Mouse (Mus musculus): ENCODE data around the gene Dgkz.
A peak's percentile ranks its signal among the peaks of the same experiment; 100 is the strongest.

Dgkz gene

DNA sequence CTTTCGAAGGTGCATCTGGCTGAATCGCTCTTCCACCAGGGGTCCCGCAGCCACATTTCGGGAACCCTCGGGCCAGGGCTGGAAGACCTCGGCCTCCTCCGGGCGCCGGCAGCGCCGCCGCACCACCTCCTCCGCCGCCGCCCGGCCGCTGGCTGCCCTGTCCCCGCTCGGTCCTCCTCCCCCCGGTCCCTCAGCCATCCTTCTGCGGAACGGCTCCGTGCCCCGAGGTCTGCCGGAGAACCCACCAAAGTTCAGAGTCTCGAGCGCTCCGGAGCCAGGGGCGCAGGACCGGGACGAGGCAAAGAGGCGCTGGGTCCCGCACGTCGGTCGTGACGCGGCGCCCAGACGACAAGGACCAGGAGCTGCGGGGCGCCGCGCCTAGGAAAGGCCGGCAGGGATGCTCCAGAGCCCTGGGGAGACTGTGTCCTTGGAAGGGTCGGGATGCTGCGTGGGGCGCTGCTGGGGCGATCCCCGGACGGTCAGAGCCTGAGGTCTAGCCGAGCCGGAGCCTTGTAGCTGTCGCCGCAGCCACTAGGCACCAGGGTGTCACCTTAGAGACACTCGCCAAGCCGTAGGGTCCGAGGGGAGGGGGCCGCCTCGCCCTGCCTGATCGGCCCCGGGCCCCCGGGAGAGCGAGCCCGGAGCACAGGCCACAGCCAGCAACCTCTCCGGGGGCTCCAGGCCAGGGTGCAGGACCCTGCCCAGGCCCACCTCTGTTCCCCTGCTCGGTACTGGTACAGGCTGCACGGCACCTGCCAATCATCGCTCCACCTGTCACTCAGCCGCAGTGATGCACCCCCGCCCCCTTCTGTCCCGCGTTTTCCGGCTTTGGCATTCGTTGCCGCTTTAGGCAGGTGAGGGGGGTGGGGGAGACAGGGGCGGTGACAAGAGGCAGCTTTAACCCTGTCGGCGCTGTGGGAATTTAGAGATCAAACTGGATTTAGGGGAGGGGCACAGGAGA is at the start of gene Dgkz:
Dgkz (minus strand) TSS at position 284 of the 961 bp plus-strand sequence.
- DNase-seq (ENCODE audit: low spot score in 2 of 2), result no peak

DNA sequence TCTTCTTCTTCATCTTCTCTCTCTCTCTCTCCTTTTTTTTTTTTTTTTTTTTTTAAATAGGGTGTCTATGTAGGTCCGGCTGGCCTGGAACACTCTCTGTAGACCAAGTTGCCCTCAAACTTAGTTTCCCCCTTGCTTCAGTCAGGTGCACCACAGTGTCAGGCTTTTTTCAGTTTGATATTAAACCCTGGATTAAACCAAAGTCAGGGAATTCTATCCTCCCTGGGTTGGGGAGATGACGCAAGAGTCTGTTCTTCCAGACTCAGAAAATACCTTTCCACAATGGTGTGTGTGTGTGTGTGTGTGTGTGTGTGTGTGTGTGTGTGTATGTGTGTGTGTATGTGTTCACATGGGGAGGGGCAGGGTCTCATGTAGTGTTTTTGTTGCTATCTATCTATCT is 49.5 kb upstream of the Dgkz start:
- no peak for DNase-seq (ENCODE audit: low spot score in 2 of 2)

DNA sequence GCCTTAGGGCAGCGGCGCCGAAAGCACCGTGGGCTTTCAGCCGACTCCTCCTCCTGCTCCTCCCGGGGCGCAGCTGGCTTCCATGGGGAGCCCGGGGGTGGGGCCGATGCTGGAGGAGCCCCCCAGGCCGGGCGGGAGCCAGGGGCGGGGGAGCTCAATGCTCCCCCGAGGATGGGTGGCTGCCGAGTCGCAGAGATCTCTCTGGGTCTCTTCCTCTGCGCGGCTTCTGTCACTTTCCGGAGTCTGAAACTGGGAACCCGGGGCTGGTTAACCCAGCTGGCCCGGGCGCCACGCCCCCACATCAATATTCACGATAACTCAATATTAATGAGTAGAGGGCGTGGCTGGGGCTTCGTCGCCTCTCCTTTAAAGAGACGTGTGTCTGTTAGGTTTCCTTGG is 48.6 kb upstream of the Dgkz start, which contains the start of gene Creb3l1:
Creb3l1 (minus strand) TSS at position 229 of the 399 bp plus-strand sequence.
- peak in 1 of 2 experiments; percentile 45 for DNase-seq (ENCODE audit: low spot score in 2 of 2)

DNA sequence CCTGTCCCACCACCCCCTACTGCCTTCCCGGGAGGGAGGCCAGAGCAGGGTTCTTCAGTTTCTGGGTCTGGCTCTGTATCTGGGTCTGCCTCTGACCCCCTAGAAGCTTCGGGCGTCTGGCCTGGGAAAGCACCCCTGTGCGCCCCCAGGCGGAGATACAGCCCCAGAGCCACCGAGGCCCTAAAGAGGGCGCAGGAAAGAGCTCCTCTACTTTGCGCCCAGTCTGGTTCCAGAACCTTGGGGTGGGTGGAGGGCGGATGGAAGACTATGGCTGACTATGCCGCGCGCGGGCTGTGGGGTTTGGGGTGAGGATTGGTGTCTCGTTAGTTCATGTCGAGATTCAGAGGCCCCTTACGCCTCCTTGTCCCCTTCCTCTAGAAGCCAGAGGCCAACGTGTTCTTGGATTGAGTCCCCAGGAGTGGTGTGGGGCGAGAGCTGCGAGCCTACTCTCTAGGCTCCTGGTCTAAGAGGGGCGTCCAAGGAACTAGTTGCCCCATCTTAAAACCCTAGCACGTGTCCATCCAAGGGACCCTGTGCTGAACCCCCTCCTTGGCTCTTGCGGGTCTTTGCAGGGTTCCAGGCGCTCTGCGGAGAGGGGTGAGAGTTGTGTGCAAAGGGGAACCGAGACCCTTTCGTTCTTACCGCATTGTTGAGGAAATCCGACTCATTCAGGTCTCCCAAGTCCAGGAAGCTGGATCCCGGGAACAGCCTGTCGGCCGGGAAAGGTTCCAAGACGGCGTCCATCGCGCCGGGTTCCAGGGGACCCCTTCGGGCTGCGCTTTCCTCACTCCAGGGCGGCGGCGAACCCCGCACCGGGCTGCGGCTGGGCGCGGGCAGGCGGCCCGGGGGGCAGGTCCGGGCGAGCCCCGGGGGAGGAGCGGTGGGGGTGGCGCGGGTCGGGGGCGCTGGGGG is 48.0 kb upstream of the Dgkz start:
- peak in 1 of 2 experiments; percentile 38 for DNase-seq (ENCODE audit: low spot score in 2 of 2)

GRCm38 (mm10) chr2:92020676-92021265 is 45.1 kb upstream of the Dgkz start:
- no peak for DNase-seq (ENCODE audit: low spot score in 2 of 2)

GRCm38 (mm10) chr2:92017440-92017839 is 41.8 kb upstream of the Dgkz start:
- no peak for DNase-seq (ENCODE audit: low spot score in 2 of 2)

DNA sequence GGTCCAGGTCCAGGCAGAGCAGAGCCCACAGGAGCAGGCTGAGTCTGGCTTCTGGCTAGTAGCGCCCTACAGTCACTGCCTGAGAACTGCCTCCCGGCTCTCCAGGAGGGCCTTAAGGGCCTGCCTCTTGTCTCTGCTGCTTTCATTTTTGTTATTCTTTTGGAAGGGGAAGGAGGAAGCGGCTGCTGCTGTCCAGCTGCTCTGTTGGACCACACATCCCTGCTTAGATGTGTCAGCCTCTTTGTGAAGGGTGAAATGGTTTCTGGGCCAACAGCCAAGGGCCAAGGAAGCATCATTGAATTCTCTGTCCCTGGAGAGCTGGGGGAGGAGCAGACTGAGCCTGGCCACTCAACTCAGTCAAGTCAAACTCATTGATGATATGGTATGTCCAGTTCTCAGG is 41.3 kb upstream of the Dgkz start:
- DNase-seq (ENCODE audit: low spot score in 2 of 2), result no peak

DNA sequence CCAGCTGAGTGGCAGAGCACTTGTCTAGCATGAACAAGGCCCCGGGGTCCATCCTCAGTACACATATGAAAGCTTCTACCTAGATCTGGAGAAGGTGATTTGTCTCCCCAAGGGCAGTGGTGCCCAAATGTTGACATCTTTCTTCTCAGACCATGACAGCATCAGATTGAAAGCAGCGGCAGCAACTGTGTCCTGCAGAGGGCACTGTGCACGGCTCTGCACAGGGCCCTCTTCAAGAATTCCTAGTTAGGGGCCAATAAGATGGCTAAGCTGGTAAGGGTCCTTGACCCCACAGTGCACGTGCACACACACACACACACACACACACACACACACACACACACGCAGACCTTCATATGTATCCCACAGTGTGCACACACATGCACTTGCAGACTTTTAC is 39.2 kb upstream of the Dgkz start:
- DNase-seq (ENCODE audit: low spot score in 2 of 2), result no peak

GRCm38 (mm10) chr2:92014248-92014647 is 38.6 kb upstream of the Dgkz start:
- DNase-seq (ENCODE audit: low spot score in 2 of 2), result no peak

- no peak for DNase-seq (ENCODE audit: low spot score in 2 of 2)
These were observed 37.2 kb upstream of the Dgkz start for GRCm38 (mm10) chr2:92012768-92013445.

DNA sequence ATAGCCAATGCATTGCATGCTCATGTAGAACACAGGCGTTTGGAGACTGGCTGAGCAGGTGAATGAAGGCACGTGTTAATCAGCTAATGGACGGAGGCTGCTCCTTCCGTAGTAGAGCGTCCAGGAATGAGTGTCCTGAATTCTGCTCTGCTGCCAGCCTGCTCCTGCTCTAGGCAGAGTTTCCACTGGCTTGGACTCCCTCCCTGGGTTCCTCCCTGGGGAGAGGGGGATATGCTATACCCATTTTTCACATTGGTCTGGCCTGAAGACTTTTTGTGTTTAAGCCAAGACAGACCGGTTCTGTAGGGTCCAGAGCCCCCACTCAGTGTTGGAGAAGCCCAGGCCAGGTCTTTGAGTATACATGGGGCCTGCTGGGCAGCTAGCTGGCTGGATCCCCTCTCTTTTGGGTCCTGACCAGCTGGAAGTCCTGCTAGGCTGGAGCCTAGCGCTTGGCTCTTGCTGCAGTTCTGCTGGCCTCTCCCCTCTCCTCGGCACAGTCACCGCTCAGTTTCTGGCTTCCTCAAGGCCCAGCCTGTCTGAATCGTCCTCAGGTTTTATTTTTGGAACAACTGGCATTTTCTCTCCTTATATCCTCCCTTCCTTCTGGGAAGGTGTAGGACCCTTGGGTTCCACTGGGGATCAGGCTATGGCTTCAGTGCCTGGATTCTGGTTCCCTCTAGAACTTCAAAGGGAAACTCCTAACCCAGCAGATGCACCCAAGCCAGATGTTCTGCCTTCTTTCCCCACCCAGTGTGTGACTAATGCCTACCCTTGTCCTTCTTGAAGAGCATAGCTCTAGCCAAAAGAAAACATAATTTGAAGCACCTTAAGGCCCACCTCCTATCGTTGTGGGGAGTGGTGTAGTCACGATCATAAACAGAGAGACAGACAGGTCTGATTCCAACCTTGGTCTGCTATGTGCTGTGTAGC is 36.0 kb upstream of the Dgkz start:
- no peak for DNase-seq (ENCODE audit: low spot score in 2 of 2)

DNA sequence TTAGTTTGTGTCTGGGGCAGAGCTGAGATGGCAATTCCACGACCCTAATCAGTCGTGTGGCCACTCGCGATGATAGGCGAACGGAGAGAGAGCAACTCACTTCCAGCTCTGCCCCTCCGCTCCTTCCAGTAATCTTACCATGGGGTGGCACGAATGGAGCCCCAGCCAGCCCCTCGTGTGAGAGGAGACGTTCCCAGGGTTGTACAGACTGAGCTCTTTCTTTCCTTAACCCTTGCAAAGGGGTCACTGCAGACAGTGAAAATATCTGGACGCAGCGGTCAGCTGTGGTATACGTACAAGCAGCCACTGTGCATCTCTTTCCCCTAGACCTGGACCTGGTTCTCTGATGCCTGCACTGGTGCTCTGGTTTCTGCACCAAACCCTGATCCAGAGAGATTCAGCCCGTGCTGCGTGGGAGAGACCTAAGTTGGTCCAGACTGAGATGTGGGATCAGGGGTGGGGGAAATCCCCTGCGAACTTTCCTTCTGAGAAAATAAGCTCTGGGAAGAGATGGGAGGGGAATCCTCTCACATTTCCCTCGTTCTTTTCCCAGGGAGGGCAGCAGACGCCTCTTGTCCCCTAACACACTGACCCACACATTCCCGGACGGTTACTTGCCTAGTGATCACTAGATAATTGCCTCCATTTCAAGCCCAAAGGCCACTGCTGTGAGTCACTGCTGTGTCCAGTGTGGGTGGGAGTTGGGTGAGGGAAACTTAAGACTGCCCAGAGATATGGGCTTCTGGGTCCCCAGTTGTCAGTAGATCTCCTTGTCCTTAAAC is 33.1 kb upstream of the Dgkz start:
- DNase-seq (ENCODE audit: low spot score in 2 of 2), result no peak

DNA sequence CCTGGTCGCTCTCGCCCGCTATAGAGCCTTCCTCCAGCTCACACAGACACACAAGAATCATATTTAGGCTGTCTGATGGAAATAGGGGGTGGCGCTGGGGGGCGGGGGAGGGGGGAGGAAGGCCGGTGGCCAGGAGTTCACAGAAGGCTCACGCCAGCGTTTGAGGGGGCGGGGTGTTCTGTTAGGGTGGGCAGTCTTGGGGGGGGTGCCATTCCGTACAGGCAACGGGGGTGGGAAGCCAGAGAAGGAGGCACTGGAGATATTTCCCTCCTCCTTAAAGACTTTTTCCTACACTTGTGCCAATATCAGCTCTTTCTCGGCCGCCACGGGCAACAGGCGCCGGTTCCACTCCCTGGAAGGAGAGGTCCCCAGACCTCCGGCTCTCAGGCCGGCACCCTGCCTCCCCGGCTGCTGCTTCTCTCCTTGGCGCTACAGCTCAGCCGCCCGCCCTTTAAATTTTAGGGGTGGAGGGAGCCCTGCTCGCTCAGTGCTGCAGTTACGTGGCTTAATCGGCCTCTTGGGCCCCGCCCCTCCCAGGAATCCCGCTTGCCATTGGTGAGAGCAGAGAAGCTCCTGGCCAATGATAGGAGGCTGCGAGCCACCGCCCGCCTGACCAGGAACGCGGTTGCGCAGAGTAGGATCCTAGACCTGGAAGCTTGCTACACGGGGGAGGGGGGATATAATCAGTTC is 32.4 kb upstream of the Dgkz start:
- peak; percentile 74 to 92 for DNase-seq (ENCODE audit: low spot score in 2 of 2)

DNA sequence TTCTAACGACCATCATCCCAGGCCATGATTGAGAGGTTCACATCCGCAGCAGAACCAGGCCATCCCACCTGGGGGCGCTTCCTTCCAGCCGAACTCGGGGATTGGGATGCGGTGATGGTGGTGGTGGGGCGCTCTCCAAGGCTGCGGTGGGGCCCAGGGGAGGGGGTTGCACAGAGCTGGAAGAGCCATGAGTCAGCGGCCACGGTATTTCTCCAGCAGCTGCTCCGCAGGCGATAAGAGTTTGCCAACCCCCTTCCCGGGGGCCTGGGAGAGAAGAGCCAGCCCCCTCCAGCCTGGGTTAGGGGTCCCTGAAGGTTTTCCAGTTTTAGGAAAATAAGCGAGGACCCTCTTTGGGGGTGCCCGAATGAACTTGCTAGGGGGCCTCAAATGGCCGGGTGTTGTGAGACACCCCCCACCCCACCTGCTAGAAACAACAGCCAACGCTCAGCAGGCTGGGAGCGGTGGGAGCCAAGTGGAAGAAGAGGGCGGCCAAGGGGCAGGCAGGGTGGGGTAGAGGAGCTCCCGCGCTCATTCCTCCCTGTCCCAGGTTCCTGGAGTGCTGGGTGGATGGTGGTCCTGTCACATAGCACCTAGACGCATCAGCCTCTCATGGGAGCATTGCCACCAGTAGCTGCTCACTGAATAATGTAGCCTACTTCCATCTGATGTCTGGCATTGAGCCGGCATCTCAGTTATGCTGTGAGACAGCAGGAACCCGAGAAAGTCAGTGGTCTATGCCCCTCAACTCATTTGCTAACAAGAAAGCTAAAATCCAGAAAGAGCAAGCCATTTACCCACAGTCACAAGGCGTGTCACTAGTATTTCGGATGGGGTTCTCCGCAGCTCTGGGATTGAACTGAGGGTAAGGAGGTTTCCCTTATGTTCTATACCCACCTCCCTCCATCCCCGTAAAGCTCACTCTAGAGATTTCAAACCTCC is 31.6 kb upstream of the Dgkz start:
- DNase-seq (ENCODE audit: low spot score in 2 of 2), result no peak

GRCm38 (mm10) chr2:92006491-92006890 is 30.8 kb upstream of the Dgkz start:
- DNase-seq (ENCODE audit: low spot score in 2 of 2), result no peak

DNA sequence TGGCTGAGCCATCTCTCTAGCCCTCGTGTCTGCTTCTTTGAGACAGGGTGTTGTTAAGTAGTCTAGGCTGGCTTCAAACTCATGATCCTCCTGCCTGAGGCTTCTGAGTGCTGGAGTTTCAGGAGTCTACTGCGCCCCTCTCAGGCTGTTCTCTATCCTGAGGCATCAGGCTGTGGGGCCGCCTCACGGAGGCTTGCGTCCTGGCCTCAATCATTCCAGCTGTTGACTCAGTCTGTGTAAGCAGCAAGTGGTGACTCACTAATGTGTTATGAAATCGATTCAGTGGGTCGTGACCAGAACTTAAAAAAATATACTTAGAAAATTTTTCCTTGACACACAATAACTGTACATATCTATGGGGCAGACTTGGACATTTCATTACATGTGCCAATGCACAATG is 29.0 kb upstream of the Dgkz start:
- no peak for DNase-seq (ENCODE audit: low spot score in 2 of 2)

- no peak for DNase-seq (ENCODE audit: low spot score in 2 of 2)
These were observed 22.4 kb upstream of the Dgkz start for GRCm38 (mm10) chr2:91997905-91998608.
